Mouse (Mus musculus): Measurements from ENCODE around the gene Tcap. TPM values are rescaled to one million over a fixed set of nuclear protein-coding genes. Genes with fewer than 3 reads are reported as not detected.
"Not testable (repeated sequence)": the region's sequence is repeated elsewhere in the genome, so short reads cannot be mapped to it uniquely, and the experiment has no call there.

Tcap gene
- total RNA-seq, 2 experiments from 2014 or later = 1.4 to 1.6 TPM

DNA sequence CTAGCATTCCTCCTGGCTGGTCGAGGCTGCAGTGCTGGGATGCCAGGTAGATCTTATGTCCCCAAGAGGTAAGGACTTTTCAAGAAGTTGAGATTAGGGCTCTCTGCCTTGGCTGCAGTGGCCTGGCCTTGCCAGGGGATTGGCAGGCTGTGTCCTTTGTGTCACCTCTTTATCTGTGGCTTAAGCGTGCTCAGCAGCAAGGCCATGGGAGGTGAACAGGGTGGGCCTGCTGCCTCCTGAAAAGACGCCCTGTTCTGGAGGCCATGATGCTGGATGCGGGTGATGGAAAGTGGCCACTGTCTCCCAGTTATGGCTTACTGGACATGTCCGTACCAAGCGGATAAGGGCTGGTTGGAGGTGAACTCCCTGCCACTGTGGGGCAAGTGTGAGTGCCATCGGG, 4.2 kb upstream of the Tcap start:
- DNase-seq (ENCODE audit: low spot score in 2 of 2) = no peak

DNA sequence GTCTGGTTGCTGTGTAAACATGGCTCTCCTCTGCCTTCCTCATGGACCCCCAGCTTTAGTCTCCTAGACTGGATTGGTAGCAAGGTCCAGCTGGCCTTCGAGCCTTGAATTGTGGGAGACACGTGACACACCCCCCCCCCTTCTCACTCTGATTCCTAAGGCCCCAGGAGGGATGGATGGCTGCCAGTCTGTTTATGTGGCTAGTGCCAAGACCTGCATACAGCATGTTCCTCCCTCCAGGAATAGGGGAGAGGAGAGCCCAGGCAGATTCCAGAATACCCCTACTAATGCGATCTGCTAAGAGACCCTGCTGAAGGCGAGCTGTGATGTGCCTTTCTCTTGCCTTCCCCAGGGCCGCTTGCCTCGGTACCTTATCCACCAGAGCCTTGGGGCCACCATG, 3.5 kb upstream of the Tcap start:
- DNase-seq (ENCODE audit: low spot score in 2 of 2) = peak in 1 of 2 experiments; percentile 40

- no peak for DNase-seq (ENCODE audit: low spot score in 2 of 2)
These were observed 2.0 kb upstream of the Tcap start for GRCm38 (mm10) chr11:98381651-98382050.

- not testable (repeated sequence) for DNase-seq (ENCODE audit: low spot score in 2 of 2)
These were observed 1.2 kb upstream of the Tcap start for GRCm38 (mm10) chr11:98382405-98382804.

GRCm38 (mm10) chr11:98384216-98384615, 605 bp downstream of the Tcap start:
- no peak for DNase-seq (ENCODE audit: low spot score in 2 of 2)

- no peak for DNase-seq (ENCODE audit: low spot score in 2 of 2)
These were observed 1.4 kb downstream of the Tcap start for GRCm38 (mm10) chr11:98384721-98385637.

GRCm38 (mm10) chr11:98385638-98386585, 2.3 kb downstream of the Tcap start, which contains the start of gene Pnmt:
TSS of gene Pnmt (plus strand) at chr11:98386450.
- DNase-seq (ENCODE audit: low spot score in 2 of 2) = no peak

DNA sequence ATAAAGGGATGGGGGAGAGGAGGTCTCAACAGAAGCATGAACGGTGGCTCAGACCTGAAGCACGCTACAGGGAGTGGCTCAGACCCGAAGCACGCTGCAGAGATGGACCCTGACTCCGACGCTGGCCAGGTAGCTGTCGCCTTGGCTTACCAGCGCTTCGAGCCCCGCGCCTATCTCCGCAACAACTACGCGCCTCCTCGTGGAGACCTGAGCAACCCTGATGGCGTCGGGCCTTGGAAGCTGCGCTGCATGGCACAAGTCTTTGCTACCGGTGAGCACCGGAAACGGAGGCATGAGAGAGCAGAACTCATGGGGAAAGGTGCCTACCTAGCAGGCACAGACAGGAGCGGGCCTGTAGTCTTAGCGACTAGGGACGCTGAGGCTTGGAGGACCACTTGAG, 3.0 kb downstream of the Tcap start:
- no peak for DNase-seq (ENCODE audit: low spot score in 2 of 2)

- no peak for DNase-seq (ENCODE audit: low spot score in 2 of 2)
These were observed 3.5 kb downstream of the Tcap start for GRCm38 (mm10) chr11:98387056-98387577.

- DNase-seq (ENCODE audit: low spot score in 2 of 2) = no peak
These were observed 4.7 kb downstream of the Tcap start for GRCm38 (mm10) chr11:98388282-98388681.

- DNase-seq (ENCODE audit: low spot score in 2 of 2) = peak; percentile 63 to 76
These were observed 5.7 kb downstream of the Tcap start for GRCm38 (mm10) chr11:98389221-98389780.

DNA sequence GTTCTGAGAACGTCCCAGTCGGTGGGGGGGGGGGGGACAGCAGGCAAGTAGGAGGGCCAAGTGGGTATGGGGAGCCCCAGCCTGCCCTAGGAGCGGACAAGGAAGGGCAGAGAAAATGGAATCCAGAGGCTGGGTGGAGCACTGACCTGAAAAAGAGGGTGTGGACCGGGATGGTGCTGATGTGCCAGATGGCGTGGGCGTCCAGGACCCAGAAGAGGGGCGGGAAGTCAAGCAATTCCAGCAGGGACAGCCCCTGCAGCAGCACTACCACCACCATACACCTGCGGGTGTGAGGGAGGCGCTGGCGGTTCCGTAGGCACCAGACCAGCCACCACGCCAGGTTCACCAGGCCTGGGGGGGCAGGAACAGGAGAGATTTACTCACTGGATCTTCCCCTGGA, 6.5 kb downstream of the Tcap start:
- DNase-seq (ENCODE audit: low spot score in 2 of 2) = no peak

DNA sequence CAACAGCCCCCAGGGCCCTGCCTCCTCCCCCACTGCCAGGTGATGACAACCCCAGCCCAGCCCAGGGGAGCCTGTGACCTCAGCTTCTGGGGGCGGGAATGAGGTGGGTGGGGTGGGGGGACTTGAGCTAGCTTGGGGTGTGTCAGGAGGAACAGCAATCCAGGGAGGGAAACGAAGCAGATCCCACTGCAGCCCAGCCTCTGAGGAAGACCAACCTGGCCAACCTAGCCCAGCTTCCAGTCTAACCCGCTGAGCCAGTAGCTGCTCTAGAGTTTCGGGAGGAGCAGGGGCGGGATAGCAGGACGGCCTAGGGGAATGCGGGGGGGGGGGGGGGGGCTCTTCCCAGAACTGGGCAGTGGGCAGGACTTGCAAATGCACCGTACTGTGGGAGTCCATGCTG, 8.4 kb downstream of the Tcap start:
- no peak for DNase-seq (ENCODE audit: low spot score in 2 of 2)

DNA sequence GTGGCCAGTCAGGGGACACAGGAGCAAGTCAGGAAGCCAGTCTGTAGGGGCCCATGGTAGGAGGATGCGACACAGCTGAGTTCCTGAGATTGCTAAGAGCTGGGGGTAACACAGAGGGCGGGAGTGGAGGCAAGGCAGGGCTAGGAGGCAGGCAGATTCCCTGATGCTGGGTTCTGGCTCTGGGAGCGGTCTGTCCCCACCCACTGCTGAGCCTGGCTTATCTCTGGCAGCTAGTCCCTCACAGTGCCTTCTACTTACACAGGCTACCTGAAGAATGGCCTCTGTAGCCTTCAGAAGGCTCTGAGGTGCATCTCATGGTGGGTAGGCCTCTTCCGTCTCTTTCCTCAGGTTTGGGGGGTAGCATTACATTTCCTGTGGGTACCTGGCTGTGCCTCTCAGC, 9.0 kb downstream of the Tcap start:
- no peak for DNase-seq (ENCODE audit: low spot score in 2 of 2)

GRCm38 (mm10) chr11:98393317-98393716, 9.7 kb downstream of the Tcap start:
- DNase-seq (ENCODE audit: low spot score in 2 of 2) = no peak

- no peak for DNase-seq (ENCODE audit: low spot score in 2 of 2)
These were observed 10.7 kb downstream of the Tcap start for GRCm38 (mm10) chr11:98394301-98394700.

DNA sequence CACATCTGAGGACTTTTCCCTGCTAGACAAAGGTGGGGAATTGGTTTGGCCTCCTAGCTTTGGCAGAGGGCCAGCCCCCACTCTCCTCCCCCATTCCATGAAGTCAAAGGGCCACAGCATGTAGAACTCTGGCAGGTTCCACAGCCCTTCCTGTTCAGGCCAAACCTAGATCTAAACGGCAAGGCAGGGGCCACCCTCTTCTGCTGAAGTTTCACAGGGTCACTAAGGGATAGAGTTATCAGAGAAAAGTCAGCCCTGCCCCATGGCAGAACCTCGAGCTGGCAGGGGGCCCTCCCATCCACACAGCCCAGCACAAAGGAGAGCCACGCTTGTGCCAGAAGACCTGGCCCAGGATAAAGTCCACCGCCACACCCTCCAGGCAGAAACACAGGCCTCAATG, 11.4 kb downstream of the Tcap start:
- DNase-seq (ENCODE audit: low spot score in 2 of 2) = no peak

DNA sequence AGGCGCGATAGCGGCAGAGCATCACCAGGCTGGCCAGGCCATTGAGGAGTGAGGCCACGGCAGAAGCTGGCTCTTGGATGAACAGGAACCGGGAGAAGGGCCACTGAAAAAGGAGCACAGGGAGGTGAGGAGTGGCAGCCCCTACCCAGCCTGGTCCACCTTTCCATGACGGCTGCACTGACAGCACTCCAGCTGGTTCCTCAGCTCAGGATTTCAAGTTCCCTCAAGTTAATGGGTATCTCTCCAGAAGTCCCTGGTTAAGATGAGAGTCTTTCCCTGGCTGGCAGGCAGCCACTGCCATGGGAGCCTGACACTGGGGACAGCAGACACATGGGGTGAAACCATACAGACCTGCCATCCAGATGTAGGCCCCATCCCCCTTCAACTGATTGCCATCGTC, 14.3 kb downstream of the Tcap start:
- no peak for DNase-seq (ENCODE audit: low spot score in 2 of 2)

DNA sequence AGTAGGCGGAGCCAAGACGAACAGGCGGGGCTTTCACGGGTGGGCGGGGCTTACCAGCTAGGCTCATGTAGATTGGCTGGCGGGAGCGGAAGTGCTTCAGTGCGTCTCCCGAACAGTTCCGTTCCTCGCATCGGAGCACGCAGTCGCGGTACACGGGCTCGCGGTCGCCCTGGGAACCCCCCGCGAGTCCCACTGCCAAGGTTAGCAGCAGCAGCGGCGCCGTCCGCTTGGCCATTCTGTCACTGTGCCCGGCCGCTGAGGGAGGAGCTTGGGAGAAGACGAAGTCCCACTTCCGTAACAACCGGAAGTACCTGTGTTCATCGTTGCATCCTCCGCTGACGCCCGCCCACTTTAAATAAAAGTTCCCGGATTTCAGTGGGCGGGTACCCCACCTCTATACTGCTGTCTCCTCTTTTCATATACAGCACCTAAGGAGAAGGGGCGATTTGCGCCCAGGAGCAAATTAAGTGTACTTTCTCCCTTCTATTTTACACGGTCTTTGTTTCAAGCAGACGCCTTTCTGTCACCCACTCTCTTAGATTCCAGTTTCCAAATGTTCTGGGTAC, 16.6 kb downstream of the Tcap start, which contains the start of gene Pgap3:
Gene Pgap3 (minus strand): TSS at position 330 of the 566 bp plus-strand sequence.
- DNase-seq (ENCODE audit: low spot score in 2 of 2) = peak; percentile 88 to 90

DNA sequence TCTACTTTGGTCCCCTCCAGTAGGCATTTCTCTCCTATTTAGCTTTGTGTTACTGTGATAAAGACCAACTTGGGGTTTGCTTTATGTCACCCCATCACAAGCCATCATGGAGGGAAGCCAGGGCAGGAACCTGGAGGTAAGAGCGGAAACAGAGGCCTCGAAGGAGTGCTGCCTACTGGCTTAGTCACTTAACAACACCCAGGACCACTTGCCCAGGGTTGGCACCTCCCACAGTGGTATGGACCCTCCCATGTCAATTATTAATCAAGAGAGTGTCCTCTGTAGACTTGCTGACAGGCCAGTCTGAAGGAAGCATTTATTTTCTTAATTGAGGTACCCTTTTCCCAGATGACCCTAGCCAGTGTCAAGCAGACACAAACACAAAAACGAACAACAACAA, 17.2 kb downstream of the Tcap start:
- no peak for DNase-seq (ENCODE audit: low spot score in 2 of 2)

GRCm38 (mm10) chr11:98406621-98407020, 23.0 kb downstream of the Tcap start:
- no peak for DNase-seq (ENCODE audit: low spot score in 2 of 2)

Data from layer of hippocampus, postnatal 10 days (tissue).